Mouse (Mus musculus) kidney, adult 11 months (tissue): ENCODE data around the gene Diaph2.
"Not testable (repeated sequence)": the region's sequence is repeated elsewhere in the genome, so short reads cannot be mapped to it uniquely, and the experiment has no call there.

Source experiments
- DNase-seq: peaks from one replicate; pipeline ENCODE4 v3.0.0; 2022

Diaph2 gene

GRCm38 (mm10) chrX:129749571-129750061 is at the start of gene Diaph2:
Gene Diaph2, plus strand, starts transcription at chrX:129749742.
- DNase-seq, result peak; percentile 85

GRCm38 (mm10) chrX:129701634-129702312 is 47.8 kb upstream of the Diaph2 start:
- DNase-seq, result no peak

GRCm38 (mm10) chrX:129709656-129710055 is 39.9 kb upstream of the Diaph2 start:
- DNase-seq, result peak; percentile 5

GRCm38 (mm10) chrX:129728717-129729220 is 20.8 kb upstream of the Diaph2 start:
- DNase-seq, result no peak

- no peak for DNase-seq
Measured at GRCm38 (mm10) chrX:129736562-129736961, 13.0 kb upstream of the Diaph2 start.

- DNase-seq, result no peak
Measured at GRCm38 (mm10) chrX:129739226-129739625, 10.3 kb upstream of the Diaph2 start.

- no peak for DNase-seq
Measured at GRCm38 (mm10) chrX:129742981-129743380, 6.6 kb upstream of the Diaph2 start.

GRCm38 (mm10) chrX:129745976-129746375 is 3.6 kb upstream of the Diaph2 start:
- DNase-seq, result no peak

- peak; percentile 8 for DNase-seq
Measured at GRCm38 (mm10) chrX:129749102-129749501, 440 bp upstream of the Diaph2 start.

GRCm38 (mm10) chrX:129750094-129750569 is 590 bp downstream of the Diaph2 start:
- DNase-seq, result peak; percentile 4

GRCm38 (mm10) chrX:129750606-129751005 is 1.1 kb downstream of the Diaph2 start:
- no peak for DNase-seq

GRCm38 (mm10) chrX:129756606-129757005 is 7.1 kb downstream of the Diaph2 start:
- no peak for DNase-seq

GRCm38 (mm10) chrX:129762649-129763048 is 13.1 kb downstream of the Diaph2 start:
- DNase-seq, result no peak

GRCm38 (mm10) chrX:129765378-129765777 is 15.8 kb downstream of the Diaph2 start:
- DNase-seq, result no peak

GRCm38 (mm10) chrX:129766811-129767210 is 17.3 kb downstream of the Diaph2 start:
- DNase-seq, result no peak

GRCm38 (mm10) chrX:129770625-129771024 is 21.1 kb downstream of the Diaph2 start:
- DNase-seq, result no peak

- no peak for DNase-seq
Measured at GRCm38 (mm10) chrX:129773556-129774255, 24.2 kb downstream of the Diaph2 start.

GRCm38 (mm10) chrX:129774478-129774877 is 24.9 kb downstream of the Diaph2 start:
- DNase-seq, result no peak

GRCm38 (mm10) chrX:129776761-129777160 is 27.2 kb downstream of the Diaph2 start:
- no peak for DNase-seq

- DNase-seq, result no peak
Measured at GRCm38 (mm10) chrX:129777404-129777962, 27.9 kb downstream of the Diaph2 start.

GRCm38 (mm10) chrX:129781844-129782243 is 32.3 kb downstream of the Diaph2 start:
- DNase-seq, result no peak

- DNase-seq, result peak; percentile 24
Measured at GRCm38 (mm10) chrX:129784062-129784461, 34.5 kb downstream of the Diaph2 start.

- not testable (repeated sequence) for DNase-seq
Measured at GRCm38 (mm10) chrX:129799920-129800319, 50.4 kb downstream of the Diaph2 start.

- no peak for DNase-seq
Measured at GRCm38 (mm10) chrX:129831903-129832302, 82.4 kb downstream of the Diaph2 start.
